Mouse (Mus musculus) brain, embryonic 14.5 days (tissue): ENCODE data around the gene Drd2.

Experiments used
- CTCF ChIP-seq: fragments of 200-500 bp; IDR thresholded peaks from 2 replicates; pipeline ENCODE4 v1.5.1; 2012; ENCODE audit warnings: inconsistent platforms, mild to moderate bottlenecking, moderate library complexity, borderline replicate concordance; ENCODE audit not compliant: insufficient read depth, insufficient read length; ENCODE audit errors: extremely low read depth
- POLR2A ChIP-seq: fragments of 200-500 bp; IDR thresholded peaks from 2 replicates; pipeline ENCODE4 v1.6.1; 2012; ENCODE audit warnings: mild to moderate bottlenecking, inconsistent platforms, borderline replicate concordance; ENCODE audit not compliant: poor library complexity, insufficient read depth, insufficient read length, severe bottlenecking; ENCODE audit errors: extremely low read depth

- TF ChIP-seq CTCF, result no peak
- no peak for TF ChIP-seq POLR2A
Measured at GRCm38 (mm10) chr9:49341044-49341365, 578 bp downstream of the Drd2 start.
